Mouse (Mus musculus) hindbrain, embryonic 11.5 days (tissue): ENCODE measurements around the gene Trarg1. TPM values are rescaled to one million over a fixed set of nuclear protein-coding genes. Genes with fewer than 3 reads are reported as not detected.

Experiments used
- ATAC-seq: fragments of 200-750 bp; cut with Nextera tagmentation; 2 replicates; pipeline ENCODE4 v1.8.0; 2017; ENCODE audit warnings: mild to moderate bottlenecking, moderate TSS enrichment, moderate library complexity; ENCODE audit not compliant: low FRiP score
- DNase-seq: peaks from one replicate; pipeline ENCODE4 v3.0.0-alpha.2; 2015; ENCODE audit warnings: low spot score
- H3K27ac ChIP-seq: fragments of 300-500 bp; sonication (generic); 2 replicates; pipeline ENCODE4 v1.5.1; 2014; ENCODE audit warnings: mild to moderate bottlenecking, low read depth, low read length
- H3K27me3 ChIP-seq: fragments of 300-500 bp; sonication (generic); 2 replicates; pipeline ENCODE4 v1.6.1; 2014; ENCODE audit warnings: mild to moderate bottlenecking, low read length, moderate library complexity, mixed read lengths; ENCODE audit not compliant: control insufficient read depth, insufficient read depth
- H3K36me3 ChIP-seq: fragments of 300-500 bp; sonication (generic); 2 replicates; pipeline ENCODE4 v1.6.1; 2014; ENCODE audit warnings: mild to moderate bottlenecking, low read length, moderate library complexity, mixed read lengths; ENCODE audit not compliant: control insufficient read depth, insufficient read depth
- H3K4me1 ChIP-seq: fragments of 300-500 bp; sonication (generic); replicated peaks from 2 replicates; pipeline ENCODE4 v1.6.1; 2014; ENCODE audit warnings: low read length, mixed read lengths; ENCODE audit not compliant: control insufficient read depth, insufficient read depth
- H3K4me2 ChIP-seq: fragments of 300-500 bp; sonication (generic); replicated peaks from 2 replicates; pipeline ENCODE4 v1.6.1; 2014; ENCODE audit warnings: mild to moderate bottlenecking, low read depth, low read length
- H3K4me3 ChIP-seq: fragments of 300-500 bp; sonication (generic); 2 replicates; pipeline ENCODE4 v1.5.1; 2014; ENCODE audit warnings: low read depth, low read length
- H3K9ac ChIP-seq: fragments of 300-500 bp; sonication (generic); 2 replicates; pipeline ENCODE4 v1.6.1; 2014; ENCODE audit warnings: low read depth, low read length
- H3K9me3 ChIP-seq: fragments of 300-500 bp; sonication (generic); 2 replicates; pipeline ENCODE4 v1.6.1; 2016; ENCODE audit warnings: low read length; ENCODE audit not compliant: control insufficient read depth
- WGBS: fragments of 180-500 bp; shearing (Covaris S2); extraction: QIAGEN DNeasy Blood & Tissue Kit; methylation state at CpG from one replicate; pipeline ENCODE4 v1.1.7; 2014; 5-methylcytosine and 5-hydroxymethylcytosine counted together
- polyA plus RNA-seq: library from polyadenylated mRNA; unstranded; fragments of >200 nt; fragmentation: Nextera tagmentation; extraction: Ambion mirVana; gene quantifications from 2 replicates; pipeline ENCODE4 v1.2.1, GENCODE M21; 2014

The Trarg1 gene
- polyA plus RNA-seq, 1 experiment from 2014 or later, result not detected

DNA sequence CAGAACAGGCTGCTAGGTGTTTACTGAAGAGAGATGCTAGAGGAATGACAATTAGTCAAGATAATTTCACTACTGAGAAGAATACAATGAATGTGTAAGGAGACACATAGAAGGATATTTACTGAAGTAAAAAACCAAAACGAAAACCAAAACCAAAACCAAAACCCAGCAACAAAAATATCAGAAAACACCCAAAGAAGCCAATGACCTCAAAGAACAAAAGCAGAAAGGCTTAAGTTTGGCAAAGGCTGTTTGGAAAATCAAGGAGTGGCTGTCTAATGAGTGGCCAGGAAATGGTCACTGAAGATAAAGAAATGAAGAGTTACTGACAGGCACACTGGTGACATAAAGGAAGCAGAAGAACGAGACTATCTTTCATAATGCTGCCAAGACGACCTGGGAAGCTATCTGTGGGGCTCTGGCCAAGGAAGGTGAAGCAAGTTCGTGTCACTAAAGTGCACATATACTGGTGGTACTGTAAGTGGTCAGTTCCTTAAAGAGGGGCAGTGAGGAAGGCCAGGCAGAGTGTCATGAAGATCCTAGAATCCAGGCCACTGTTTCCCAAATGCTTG is 56.2 kb downstream of the Trarg1 start:
- WGBS, result 88% methylated on average over 4 of the region's 4 CpGs
- no peak overlapping the region for H3K4me3 ChIP-seq
- ATAC-seq (no peak), DNase-seq (no peak)
- no peak overlapping the region for H3K4me2 ChIP-seq
- no peak overlapping the region for H3K27ac ChIP-seq
- H3K36me3 ChIP-seq, result no peaks in the 10 kb centered on the region; the same call in 1 of the 2 replicates
- no peak overlapping the region for H3K9ac ChIP-seq
- no peaks in the 10 kb centered on the region for H3K4me1 ChIP-seq
- H3K27me3 ChIP-seq, result no peaks in the 10 kb centered on the region
- no peaks in the 10 kb centered on the region for H3K9me3 ChIP-seq

DNA sequence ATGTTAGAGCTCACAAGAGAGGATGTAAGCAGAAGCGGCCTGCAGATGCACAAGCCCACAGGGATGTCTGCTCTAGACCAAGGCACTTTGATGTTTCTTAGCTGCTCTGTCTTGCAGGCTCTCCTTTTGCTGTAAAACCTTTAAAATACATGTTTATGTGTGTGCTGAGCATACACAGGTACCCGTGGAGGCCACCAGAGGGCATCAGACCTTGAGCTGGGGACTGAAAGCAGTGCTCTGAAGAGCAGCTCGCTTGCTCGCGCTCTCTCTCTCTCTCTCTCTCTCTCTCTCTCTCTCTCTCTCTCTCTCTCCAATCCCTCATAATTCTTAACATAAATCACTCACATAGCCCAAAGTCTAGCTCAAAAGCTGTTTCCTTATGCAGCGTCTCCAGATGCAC is 59.5 kb downstream of the Trarg1 start:
- ATAC-seq, result no peak
- Histone ChIP-seq H3K27ac (no peak overlapping the region), H3K27me3 (no peaks in the 10 kb centered on the region), H3K4me2 (no peak overlapping the region), H3K4me3 (no peak overlapping the region), H3K9ac (no peak overlapping the region), H3K9me3 (no peaks in the 10 kb centered on the region), H3K4me1 (no peaks in the 10 kb centered on the region), H3K36me3 (peaks cover 5% of the 10 kb centered on the region; the same call in 1 of the 2 replicates)
- 76% methylated on average over 6 of the region's 6 CpGs for WGBS
- DNase-seq, result peak; percentile 40

DNA sequence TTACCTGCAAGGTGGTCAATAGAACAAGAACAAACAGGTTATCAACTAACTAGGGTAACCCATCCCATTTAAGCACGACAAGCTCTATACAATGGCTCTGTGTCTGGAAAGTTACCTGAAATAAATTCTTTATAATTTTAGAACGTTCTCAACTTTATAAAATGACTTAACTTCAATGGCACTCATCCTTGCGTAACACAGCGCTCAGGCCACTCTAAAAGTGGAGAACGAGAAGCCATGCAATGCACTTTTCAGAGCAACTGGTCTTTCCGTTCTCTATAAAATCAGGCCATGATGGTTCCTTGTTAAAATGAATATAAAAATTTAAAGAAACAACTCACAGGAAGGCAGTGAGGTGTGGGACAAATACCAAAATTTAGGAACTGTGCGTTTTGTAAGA is 62.9 kb downstream of the Trarg1 start:
- H3K4me3 ChIP-seq, result no peak overlapping the region
- no peaks in the 10 kb centered on the region for H3K9me3 ChIP-seq
- no peak for DNase-seq
- peaks cover 11% of the 10 kb centered on the region for H3K36me3 ChIP-seq
- H3K27ac ChIP-seq, result no peak overlapping the region
- WGBS, result 98% methylated on average over 7 of the region's 7 CpGs
- no peak overlapping the region for H3K4me2 ChIP-seq
- ATAC-seq, result no peak
- H3K27me3 ChIP-seq, result no peaks in the 10 kb centered on the region
- H3K9ac ChIP-seq, result no peak overlapping the region
- no peaks in the 10 kb centered on the region for H3K4me1 ChIP-seq

DNA sequence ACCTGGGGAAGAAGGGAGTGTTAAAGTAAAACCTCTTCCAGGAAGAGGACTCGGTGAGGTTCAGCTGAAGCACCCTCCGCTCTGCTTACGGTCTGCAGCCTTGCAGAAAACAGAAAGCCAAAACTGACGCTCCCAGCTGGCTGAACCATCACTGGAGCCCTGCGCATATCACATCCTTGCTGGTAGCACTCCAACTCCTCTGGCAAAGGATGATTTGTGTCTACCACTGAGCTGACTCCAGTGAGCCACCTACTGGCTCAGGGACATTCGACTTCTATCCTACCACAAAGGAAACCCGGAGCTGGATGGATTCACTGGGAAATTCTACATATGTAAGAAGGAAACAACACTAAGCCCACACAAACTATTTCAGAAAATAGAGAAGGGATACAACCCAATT is 64.9 kb downstream of the Trarg1 start:
- Histone ChIP-seq H3K4me2 (no peak overlapping the region), H3K4me1 (no peaks in the 10 kb centered on the region), H3K36me3 (peaks cover 15% of the 10 kb centered on the region), H3K27ac (no peak overlapping the region), H3K4me3 (no peak overlapping the region), H3K9me3 (no peaks in the 10 kb centered on the region), H3K9ac (no peak overlapping the region), H3K27me3 (no peaks in the 10 kb centered on the region)
- no peak for DNase-seq
- WGBS, result 80% methylated on average over 7 of the region's 7 CpGs
- ATAC-seq, result no peak

DNA sequence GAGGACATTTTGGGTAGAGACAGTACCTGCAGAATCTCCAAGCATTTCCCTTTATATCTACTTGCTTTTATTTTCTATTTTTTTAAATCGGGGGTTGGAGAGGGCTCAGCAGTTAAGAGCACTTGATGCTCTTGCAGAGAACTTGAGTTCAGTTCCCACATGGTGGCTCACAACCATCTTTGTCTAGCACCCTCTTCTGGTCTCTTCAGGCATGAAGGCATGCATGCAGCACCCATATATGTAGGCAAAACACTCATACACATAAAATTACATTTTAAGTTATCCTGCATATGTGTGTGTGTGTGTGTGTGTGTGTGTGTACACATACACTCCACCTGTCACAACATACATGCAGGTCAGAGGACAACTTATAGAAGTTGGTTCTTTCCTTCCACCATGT is 66.3 kb downstream of the Trarg1 start:
- no peaks in the 10 kb centered on the region for H3K4me1 ChIP-seq
- no peaks in the 10 kb centered on the region for H3K27me3 ChIP-seq
- ATAC-seq, result no peak
- no peaks in the 10 kb centered on the region for H3K9me3 ChIP-seq
- no peak overlapping the region for H3K4me2 ChIP-seq
- WGBS, result 90% methylated on average over 1 of the region's 1 CpGs
- DNase-seq, result no peak
- no peak overlapping the region for H3K27ac ChIP-seq
- H3K9ac ChIP-seq, result no peak overlapping the region
- peaks cover 15% of the 10 kb centered on the region for H3K36me3 ChIP-seq
- no peak overlapping the region for H3K4me3 ChIP-seq

Other genes starting within 250 kb of the Trarg1 start
- 35.8 and 41.7 TPM in 2 replicates for gene Abr, start 57.5 kb upstream of the Trarg1 start, polyA plus RNA-seq
- 0.19 TPM in 1 of 2 replicates, not detected in the other for gene Bhlha9, start 7.3 kb upstream of the Trarg1 start, polyA plus RNA-seq
- 28.3 and 28.4 TPM in 2 replicates for gene Gosr1, start 83.8 kb downstream of the Trarg1 start, polyA plus RNA-seq
- gene Cpd, start 167.2 kb downstream of the Trarg1 start, polyA plus RNA-seq, result 15.4 and 16.0 TPM in 2 replicates
- 0.17 TPM in 1 of 2 replicates, not detected in the other for gene Tmigd1, start 222.4 kb downstream of the Trarg1 start, polyA plus RNA-seq
- 164 and 193 TPM in 2 replicates for gene Blmh, start 245.0 kb downstream of the Trarg1 start, polyA plus RNA-seq